Mouse (Mus musculus): Measurements from ENCODE around the gene Cactin.

Cactin gene

DNA sequence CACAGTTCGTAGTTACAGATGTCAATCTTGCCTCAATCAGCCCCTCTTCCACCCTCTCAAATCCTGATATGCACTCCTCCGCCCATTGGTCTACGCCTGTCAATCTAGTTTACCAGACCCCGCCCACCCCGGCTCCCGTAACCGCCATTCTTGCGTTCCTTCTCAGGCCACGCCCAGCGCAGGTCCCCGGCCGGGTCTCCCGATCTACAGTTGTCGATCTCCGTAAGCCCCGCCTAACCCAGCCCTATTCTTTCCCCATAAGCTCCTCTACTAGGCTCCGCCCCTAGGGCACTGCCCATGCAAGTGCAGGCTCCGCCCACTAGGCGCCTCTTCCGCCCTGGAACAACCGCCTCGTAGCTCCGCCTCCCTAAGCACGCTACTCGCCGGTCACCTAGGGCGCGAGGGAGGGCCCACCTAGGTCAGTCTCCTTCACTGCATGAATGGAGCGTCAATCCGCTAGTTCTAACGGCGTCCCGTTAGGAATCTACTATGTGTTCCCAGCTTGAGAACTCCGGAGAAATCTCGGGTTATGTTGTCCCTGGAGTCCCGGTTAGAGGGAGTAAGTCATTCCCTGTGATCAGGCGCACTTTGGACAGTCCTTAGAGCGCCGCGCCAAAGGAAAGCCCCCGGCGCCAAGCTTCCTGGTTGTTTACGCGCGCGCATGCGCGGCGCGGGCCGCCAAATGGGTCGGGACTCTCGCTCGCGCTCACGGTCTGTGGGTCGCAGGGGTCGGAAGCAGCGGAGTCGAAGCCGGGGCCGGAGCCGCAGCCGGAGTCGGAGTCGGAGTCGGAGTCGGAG, at the start of gene Cactin:
Gene Cactin, plus strand, starts transcription at position 554 of the 798 bp plus-strand sequence.
- TF ChIP-seq GATA4 (IDR thresholded peaks at IDR 0.05; ENCODE audit: insufficient replicate concordance, low read length), result peak; percentile 81; the same call in 1 of the 2 replicates

- TF ChIP-seq GATA4 (IDR thresholded peaks at IDR 0.05; ENCODE audit: insufficient replicate concordance, low read length), result no peak
Observed at GRCm38 (mm10) chr10:81272356-81272755, 48.5 kb upstream of the Cactin start.

GRCm38 (mm10) chr10:81273842-81274241, 47.1 kb upstream of the Cactin start:
- TF ChIP-seq GATA4 (IDR thresholded peaks at IDR 0.05; ENCODE audit: insufficient replicate concordance, low read length), result no peak

GRCm38 (mm10) chr10:81277676-81278075, 43.2 kb upstream of the Cactin start:
- no peak for TF ChIP-seq GATA4 (IDR thresholded peaks at IDR 0.05; ENCODE audit: insufficient replicate concordance, low read length)

- TF ChIP-seq GATA4 (IDR thresholded peaks at IDR 0.05; ENCODE audit: insufficient replicate concordance, low read length), result no peak
Observed at GRCm38 (mm10) chr10:81279496-81279895, 41.4 kb upstream of the Cactin start.

- no peak for TF ChIP-seq GATA4 (IDR thresholded peaks at IDR 0.05; ENCODE audit: insufficient replicate concordance, low read length)
Observed at GRCm38 (mm10) chr10:81284189-81284588, 36.7 kb upstream of the Cactin start.

DNA sequence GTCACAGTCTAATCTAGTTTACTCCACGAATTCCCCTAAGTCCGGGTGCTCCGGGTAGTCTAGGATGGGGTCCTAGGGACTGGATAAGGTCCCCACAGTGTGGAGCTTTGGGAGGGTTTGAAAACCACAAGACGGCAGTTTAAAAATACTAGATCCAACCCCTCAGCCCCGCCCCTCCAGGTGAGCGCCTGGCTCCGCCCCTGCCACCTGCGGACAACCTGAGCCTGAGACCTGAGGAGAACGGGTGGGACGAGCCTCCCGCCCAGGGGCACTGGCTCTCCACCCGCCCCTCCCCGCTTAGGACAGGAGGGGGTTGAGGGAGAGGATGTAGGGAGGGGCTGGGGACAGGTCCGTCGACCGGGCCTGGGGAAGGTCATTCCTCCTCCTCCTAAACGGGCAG, 36.2 kb upstream of the Cactin start:
- TF ChIP-seq GATA4 (IDR thresholded peaks at IDR 0.05; ENCODE audit: insufficient replicate concordance, low read length), result no peak

DNA sequence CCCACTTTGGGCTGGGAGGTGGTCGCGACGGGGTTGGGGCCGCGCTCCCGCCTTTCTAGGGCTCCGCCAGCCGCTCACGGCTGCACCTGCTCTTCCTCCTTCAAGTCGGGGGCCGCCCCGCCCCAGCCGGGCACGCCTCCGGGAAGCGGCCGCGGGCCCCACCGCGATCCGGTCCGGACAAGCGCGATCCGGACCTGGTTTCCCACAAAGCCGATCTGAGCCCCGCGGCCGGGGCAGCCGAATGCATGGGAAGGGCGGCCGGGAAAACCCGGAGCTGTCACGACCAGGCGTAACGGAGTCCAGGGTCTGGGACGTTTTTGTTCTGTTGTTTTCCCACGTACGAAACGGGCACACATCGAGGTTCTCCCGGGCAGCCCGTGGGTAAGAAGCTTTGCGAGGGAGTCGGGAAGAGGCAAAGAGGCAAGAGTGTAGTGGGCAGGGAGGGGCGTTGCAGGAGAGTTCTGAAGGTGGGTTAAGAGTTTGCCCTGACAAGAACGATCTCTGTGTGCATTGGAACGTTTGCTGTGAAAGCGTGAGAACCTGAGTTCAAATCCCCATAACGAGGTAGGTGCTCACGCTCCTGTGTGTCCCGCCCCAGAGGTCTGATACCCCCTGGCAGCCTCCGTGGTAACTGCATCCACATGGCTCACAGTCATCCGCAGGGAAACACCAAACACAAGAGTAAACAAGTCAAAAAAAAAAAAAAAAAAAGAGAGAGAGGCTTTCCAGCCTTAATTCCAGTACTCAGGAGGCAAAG, 35.0 kb upstream of the Cactin start:
- no peak for TF ChIP-seq GATA4 (IDR thresholded peaks at IDR 0.05; ENCODE audit: insufficient replicate concordance, low read length)

DNA sequence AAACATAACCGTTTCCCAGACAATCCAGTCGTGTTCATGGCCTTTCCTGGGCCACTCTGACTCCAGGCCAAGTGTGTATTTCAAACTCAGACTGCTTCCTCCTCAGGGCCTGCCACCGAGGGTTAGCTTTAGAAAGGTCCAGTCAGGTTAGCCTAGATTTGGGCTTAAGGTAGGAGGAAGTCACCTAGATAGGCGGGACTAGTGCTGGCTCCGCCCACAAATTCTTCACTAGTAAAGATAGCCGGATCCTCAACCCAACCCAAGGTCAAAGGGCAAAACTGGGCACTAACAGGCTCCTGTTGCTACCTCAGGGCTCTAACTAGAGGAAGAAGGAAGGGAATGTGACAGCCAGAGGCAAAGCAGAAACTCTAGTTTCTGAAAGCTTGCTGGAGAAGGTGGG, 34.3 kb upstream of the Cactin start:
- TF ChIP-seq GATA4 (IDR thresholded peaks at IDR 0.05; ENCODE audit: insufficient replicate concordance, low read length), result no peak

DNA sequence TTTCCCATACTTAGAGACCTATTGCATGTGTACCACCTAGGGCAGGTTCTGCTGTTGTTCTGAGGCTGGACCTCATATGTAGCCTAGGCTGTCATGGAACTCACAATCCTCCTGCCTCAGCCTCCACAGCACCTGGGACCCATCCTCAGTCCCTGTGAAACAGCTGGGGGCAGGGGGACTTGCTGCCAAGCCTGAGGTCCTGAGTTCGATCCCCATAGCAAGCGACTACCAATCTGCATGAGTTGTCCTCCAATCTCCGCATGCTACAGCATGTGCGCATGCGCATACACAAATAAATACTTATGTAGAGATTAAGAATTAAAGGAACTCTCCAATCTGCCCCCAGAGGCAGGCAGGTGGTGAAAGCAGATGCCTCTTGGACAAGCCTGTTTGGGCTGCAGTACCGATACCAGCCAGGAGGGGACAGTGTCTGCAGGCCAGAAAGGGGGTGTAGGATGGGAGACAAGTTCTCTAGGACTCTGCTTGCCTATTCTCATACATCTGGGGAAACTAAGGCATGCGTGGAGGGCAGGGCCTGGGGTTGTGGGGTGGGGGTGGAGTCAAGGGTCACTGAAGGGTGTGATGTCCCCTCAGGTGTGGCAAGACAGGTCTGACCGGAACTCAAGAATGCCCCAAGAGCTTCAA, 33.3 kb upstream of the Cactin start:
- no peak for TF ChIP-seq GATA4 (IDR thresholded peaks at IDR 0.05; ENCODE audit: insufficient replicate concordance, low read length)

GRCm38 (mm10) chr10:81288601-81289000, 32.3 kb upstream of the Cactin start:
- no peak for TF ChIP-seq GATA4 (IDR thresholded peaks at IDR 0.05; ENCODE audit: insufficient replicate concordance, low read length)

DNA sequence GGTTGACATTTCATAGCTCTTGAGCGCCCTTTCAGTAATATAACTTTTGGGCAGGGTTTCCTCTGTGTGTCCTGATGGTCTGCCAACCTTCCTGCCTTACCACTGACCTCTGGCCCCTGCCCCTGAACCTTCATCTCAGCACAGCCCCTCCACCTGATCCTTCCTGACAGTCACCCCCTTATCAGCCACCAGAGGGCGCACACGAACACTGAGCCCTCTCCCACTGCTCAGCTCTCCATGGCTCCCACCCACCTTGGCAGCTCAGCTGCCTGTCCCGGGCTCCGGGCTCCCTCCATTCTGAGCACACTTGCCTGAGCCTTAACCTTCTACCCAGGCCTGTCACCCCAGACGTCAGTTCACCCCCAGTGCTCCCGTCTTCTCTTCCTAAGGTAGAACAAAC, 31.6 kb upstream of the Cactin start:
- TF ChIP-seq GATA4 (IDR thresholded peaks at IDR 0.05; ENCODE audit: insufficient replicate concordance, low read length), result no peak

GRCm38 (mm10) chr10:81289811-81290210, 31.1 kb upstream of the Cactin start:
- no peak for TF ChIP-seq GATA4 (IDR thresholded peaks at IDR 0.05; ENCODE audit: insufficient replicate concordance, low read length)

DNA sequence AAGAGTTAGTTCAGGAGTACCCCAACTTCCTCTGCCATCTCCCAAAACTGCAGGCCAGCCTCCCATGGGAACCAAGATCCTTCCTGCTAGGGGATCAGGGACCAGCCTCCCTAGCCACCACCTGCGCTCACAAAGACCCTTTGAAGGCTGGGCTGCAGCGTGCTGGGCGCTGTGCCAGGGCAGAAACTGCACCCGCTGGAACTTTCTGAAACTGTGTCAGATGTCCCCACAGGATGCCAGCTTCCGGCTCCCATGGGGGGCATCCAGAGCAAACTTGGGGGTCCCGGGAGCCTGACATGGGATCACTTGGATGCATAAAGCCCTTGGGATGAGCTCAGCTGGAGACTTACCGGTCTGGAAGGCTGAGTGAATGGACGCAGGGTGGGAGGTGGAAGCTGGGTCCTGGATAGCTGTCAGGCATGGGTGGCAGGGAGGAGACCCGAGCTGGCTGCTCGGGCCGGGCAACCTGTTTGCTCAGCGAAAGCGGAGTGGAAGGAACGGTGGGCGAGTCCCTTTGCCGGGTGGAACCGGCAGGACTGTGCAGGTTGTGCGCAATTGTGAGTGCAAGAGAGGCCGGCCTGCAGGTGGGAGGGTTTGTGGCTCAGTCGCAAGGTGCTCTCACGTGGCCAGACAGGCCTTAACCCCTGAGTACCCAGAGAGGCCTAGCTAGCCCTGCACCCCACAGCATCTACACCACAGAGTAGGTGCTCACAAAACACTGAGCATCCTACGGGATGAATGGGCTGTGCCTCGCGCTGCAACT, 30.0 kb upstream of the Cactin start:
- TF ChIP-seq GATA4 (IDR thresholded peaks at IDR 0.05; ENCODE audit: insufficient replicate concordance, low read length), result no peak

- TF ChIP-seq GATA4 (IDR thresholded peaks at IDR 0.05; ENCODE audit: insufficient replicate concordance, low read length), result no peak
Observed at GRCm38 (mm10) chr10:81291511-81292104, 29.3 kb upstream of the Cactin start, which contains the start of gene Tjp3. Tjp3 (minus strand) TSS chr10:81291581.

Measured in liver, adult (tissue).